In genomic region chr13:3891479-3892087, GRCm38 (mm10) we compare ENCODE assay signal across 8 mouse cellular contexts. TPM values are rescaled to one million over a fixed set of nuclear protein-coding genes. Genes with fewer than 3 reads are reported as not detected.
A peak's percentile ranks its signal among the peaks of the same experiment; 100 is the strongest.
DNase-seq lines count a peak whose midpoint lies in the region; ATAC-seq and TF ChIP-seq lines count a peak whose summit lies in the region.

No protein-coding gene starts in this region.

- peak overlapping the region; percentile 65 for H3K4me2 ChIP-seq in embryonic facial prominence, embryonic 13.5 days
- peak overlapping the region; percentile 69 for H3K4me2 ChIP-seq in liver, postnatal 0 days (ENCODE audit: low read depth, low read length)

- H3K4me1 ChIP-seq in lung, adult 2 months (ENCODE audit: control insufficient read depth, insufficient read depth, low read length) = peaks cover 6% of the 10 kb centered on the region
- H3K4me1 ChIP-seq in embryonic facial prominence, embryonic 13.5 days = peaks cover 23% of the 10 kb centered on the region
- peaks cover 25% of the 10 kb centered on the region for H3K4me1 ChIP-seq in liver, postnatal 0 days (ENCODE audit: insufficient read depth)

- no peaks in the 10 kb centered on the region for H3K27me3 ChIP-seq in embryonic facial prominence, embryonic 13.5 days
- no peaks in the 10 kb centered on the region for H3K27me3 ChIP-seq in liver, postnatal 0 days (ENCODE audit: insufficient read depth, low read length)

- peak overlapping the region; percentile 71; the same call in 1 of the 2 replicates for H3K27ac ChIP-seq in embryonic facial prominence, embryonic 13.5 days
- peak overlapping the region; percentile 75 for H3K27ac ChIP-seq in liver, postnatal 0 days (ENCODE audit: low read depth)

- DNase-seq in lung, adult 2 months = peak; percentile 25
- DNase-seq in lung, postnatal 14 days = no peak
- DNase-seq in kidney, adult 18-20 months = peak; percentile 61
- peak; percentile 47 for DNase-seq in liver, postnatal 0 days
- DNase-seq in right cerebral cortex, postnatal 10 days (ENCODE audit: low spot score in 2 of 2) = no peak
- no peak for DNase-seq in T-cell, adult 2 months (ENCODE audit: low spot score)
- DNase-seq in layer of hippocampus, postnatal 36 days = no peak

- peak overlapping the region; percentile 86 for H3K9ac ChIP-seq in embryonic facial prominence, embryonic 13.5 days
- H3K9ac ChIP-seq in liver, postnatal 0 days (replicated peaks) = peak overlapping the region; percentile 74

- ATAC-seq in embryonic facial prominence, embryonic 13.5 days (ENCODE audit: insufficient number of reproducible peaks, insufficient read depth, low FRiP score, low TSS enrichment, low read depth) = no peak
- peak; percentile 65 for ATAC-seq in liver, postnatal 0 days

- no peaks in the 10 kb centered on the region for H3K9me3 ChIP-seq in embryonic facial prominence, embryonic 13.5 days
- no peaks in the 10 kb centered on the region for H3K9me3 ChIP-seq in liver, postnatal 0 days (ENCODE audit: low read length)

- no peak for TF ChIP-seq CTCF in lung, adult 2 months (IDR thresholded peaks at IDR 0.05; ENCODE audit: insufficient read depth, low read length)
- TF ChIP-seq CTCF in liver, postnatal 0 days (IDR thresholded peaks at IDR 0.05; ENCODE audit: low read depth) = no peak

- TF ChIP-seq POLR2A in lung, adult 2 months (IDR thresholded peaks at IDR 0.05; ENCODE audit: borderline replicate concordance, extremely low read depth, low read depth, low read length) = no peak

- H3K36me3 ChIP-seq in embryonic facial prominence, embryonic 13.5 days = peaks cover 26% of the 10 kb centered on the region
- H3K36me3 ChIP-seq in liver, postnatal 0 days (replicated peaks; ENCODE audit: insufficient read depth, low read length) = peaks cover 25% of the 10 kb centered on the region

- WGBS in lung, adult 2 months = 42% methylated on average over 8 of the region's 8 CpGs
- 16% methylated on average over 8 of the region's 8 CpGs for WGBS in embryonic facial prominence, embryonic 13.5 days
- 41% methylated on average over 8 of the region's 8 CpGs for WGBS in liver, postnatal 0 days (ENCODE audit: insufficient replicate concordance)

- TF ChIP-seq EP300 in liver, postnatal 0 days (IDR thresholded peaks at IDR 0.05; ENCODE audit: low read depth) = no peak

- peak overlapping the region; percentile 55 for H3K4me3 ChIP-seq in lung, adult 2 months (replicated peaks; ENCODE audit: extremely low read depth, low read depth, low read length)
- H3K4me3 ChIP-seq in embryonic facial prominence, embryonic 13.5 days = peak overlapping the region; percentile 69
- H3K4me3 ChIP-seq in liver, postnatal 0 days (ENCODE audit: low read depth, low read length) = peak overlapping the region; percentile 65

RNA-seq across cellular contexts. Expression of gene Net1, which starts 26.4 kb away (rescaled TPM):
- polyA plus RNA-seq in lung, adult 2 months (2012; rRNA removed) = 26.6 and 32.0 TPM in 2 replicates
- polyA plus RNA-seq in embryonic facial prominence, embryonic 13.5 days (2015; fragmentation: Nextera tagmentation; extraction: Ambion mirVana) = 137 and 173 TPM in 2 replicates
- polyA plus RNA-seq in liver, postnatal 0 days (2015; fragmentation: Nextera tagmentation; extraction: Ambion mirVana) = 44.9 and 46.5 TPM in 2 replicates
- total RNA-seq in layer of hippocampus, postnatal 36 days (2021) = 10 to 100 TPM; 40.3 to 46.1 TPM

RNA-seq across cellular contexts. Expression of gene Tubal3, which starts 26.5 kb away (rescaled TPM):
- polyA plus RNA-seq in lung, adult 2 months (2012; rRNA removed) = 0.05 TPM in 1 of 2 replicates, not detected in the other
- 0.14 TPM in 1 of 2 replicates, not detected in the other for polyA plus RNA-seq in embryonic facial prominence, embryonic 13.5 days (2015; fragmentation: Nextera tagmentation; extraction: Ambion mirVana)
- polyA plus RNA-seq in liver, postnatal 0 days (2015; fragmentation: Nextera tagmentation; extraction: Ambion mirVana) = 0.08 TPM in 1 of 2 replicates, not detected in the other
- total RNA-seq in layer of hippocampus, postnatal 36 days (2021) = not detected

RNA-seq across cellular contexts. Expression of gene Calm5, which starts 37.6 kb away (rescaled TPM):
- not detected in 2 replicates for polyA plus RNA-seq in lung, adult 2 months (2012; rRNA removed)
- polyA plus RNA-seq in embryonic facial prominence, embryonic 13.5 days (2015; fragmentation: Nextera tagmentation; extraction: Ambion mirVana) = not detected in 2 replicates
- polyA plus RNA-seq in liver, postnatal 0 days (2015; fragmentation: Nextera tagmentation; extraction: Ambion mirVana) = not detected in 2 replicates
- total RNA-seq in layer of hippocampus, postnatal 36 days (2021) = not detected

RNA-seq across cellular contexts. Expression of gene Ucn3, which starts 53.6 kb away (rescaled TPM):
- polyA plus RNA-seq in lung, adult 2 months (2012; rRNA removed) = not detected in 2 replicates
- not detected in 2 replicates for polyA plus RNA-seq in embryonic facial prominence, embryonic 13.5 days (2015; fragmentation: Nextera tagmentation; extraction: Ambion mirVana)
- polyA plus RNA-seq in liver, postnatal 0 days (2015; fragmentation: Nextera tagmentation; extraction: Ambion mirVana) = not detected in 2 replicates
- total RNA-seq in layer of hippocampus, postnatal 36 days (2021) = not detected

RNA-seq across cellular contexts. Expression of gene Calm4, which starts 54.0 kb away (rescaled TPM):
- polyA plus RNA-seq in lung, adult 2 months (2012; rRNA removed) = 56.0 TPM in 1 of 2 replicates, not detected in the other
- polyA plus RNA-seq in embryonic facial prominence, embryonic 13.5 days (2015; fragmentation: Nextera tagmentation; extraction: Ambion mirVana) = 4.1 and 4.7 TPM in 2 replicates
- polyA plus RNA-seq in liver, postnatal 0 days (2015; fragmentation: Nextera tagmentation; extraction: Ambion mirVana) = not detected in 2 replicates
- not detected for total RNA-seq in layer of hippocampus, postnatal 36 days (2021)

Comparison
In these comparisons a context has a peak if more than half of its experiments do, and no peak if none do; other contexts are left out.
1. DNase-seq: peak in lung, adult 2 months (single experiment), kidney, adult 18-20 months (single experiment) and liver, postnatal 0 days (single experiment); none in lung, postnatal 14 days (single experiment), right cerebral cortex, postnatal 10 days (0 of 2), T-cell, adult 2 months (single experiment) and layer of hippocampus, postnatal 36 days (0 of 2).
2. Peak in every context shown above with its lines, with median percentiles within 50 percentile points of each other: H3K4me3 ChIP-seq.